Mouse (Mus musculus): ENCODE data around the gene Zbtb39.
A peak's percentile ranks its signal among the peaks of the same experiment; 100 is the strongest.

Gene Zbtb39

GRCm38 (mm10) chr10:127739083-127739660, at the start of gene Zbtb39:
Gene Zbtb39, plus strand, starts transcription at chr10:127739538.
- DNase-seq (ENCODE audit: low spot score in 2 of 2): peak; percentile 81 to 85

GRCm38 (mm10) chr10:127691053-127691452, 48.3 kb upstream of the Zbtb39 start:
- DNase-seq (ENCODE audit: low spot score in 2 of 2): no peak

GRCm38 (mm10) chr10:127694636-127695035, 44.7 kb upstream of the Zbtb39 start:
- DNase-seq (ENCODE audit: low spot score in 2 of 2): no peak

GRCm38 (mm10) chr10:127695775-127696174, 43.6 kb upstream of the Zbtb39 start:
- DNase-seq (ENCODE audit: low spot score in 2 of 2): no peak

GRCm38 (mm10) chr10:127698966-127699365, 40.4 kb upstream of the Zbtb39 start:
- DNase-seq (ENCODE audit: low spot score in 2 of 2): no peak

GRCm38 (mm10) chr10:127703299-127703698, 36.0 kb upstream of the Zbtb39 start:
- DNase-seq (ENCODE audit: low spot score in 2 of 2): no peak

GRCm38 (mm10) chr10:127704293-127704692, 35.0 kb upstream of the Zbtb39 start:
- DNase-seq (ENCODE audit: low spot score in 2 of 2): no peak

- no peak for DNase-seq (ENCODE audit: low spot score in 2 of 2)
Observed at GRCm38 (mm10) chr10:127704766-127705220, 34.5 kb upstream of the Zbtb39 start, which contains the start of gene Myo1a. Gene Myo1a, plus strand, starts transcription at chr10:127705170.

- no peak for DNase-seq (ENCODE audit: low spot score in 2 of 2)
Observed at GRCm38 (mm10) chr10:127705783-127706182, 33.6 kb upstream of the Zbtb39 start.

- DNase-seq (ENCODE audit: low spot score in 2 of 2): peak in 1 of 2 experiments; percentile 45
Observed at GRCm38 (mm10) chr10:127707721-127708120, 31.6 kb upstream of the Zbtb39 start.

GRCm38 (mm10) chr10:127708850-127709370, 30.4 kb upstream of the Zbtb39 start:
- no peak for DNase-seq (ENCODE audit: low spot score in 2 of 2)

GRCm38 (mm10) chr10:127710331-127710730, 29.0 kb upstream of the Zbtb39 start:
- no peak for DNase-seq (ENCODE audit: low spot score in 2 of 2)

GRCm38 (mm10) chr10:127712736-127713135, 26.6 kb upstream of the Zbtb39 start:
- no peak for DNase-seq (ENCODE audit: low spot score in 2 of 2)

GRCm38 (mm10) chr10:127721671-127722418, 17.5 kb upstream of the Zbtb39 start:
- peak in 1 of 2 experiments; percentile 34 for DNase-seq (ENCODE audit: low spot score in 2 of 2)

GRCm38 (mm10) chr10:127724178-127724577, 15.2 kb upstream of the Zbtb39 start, which contains the start of gene Tac2:
Gene Tac2, plus strand, starts transcription at chr10:127724478.
- no peak for DNase-seq (ENCODE audit: low spot score in 2 of 2)

- DNase-seq (ENCODE audit: low spot score in 2 of 2): no peak
Observed at GRCm38 (mm10) chr10:127725136-127725535, 14.2 kb upstream of the Zbtb39 start.

GRCm38 (mm10) chr10:127728437-127728836, 10.9 kb upstream of the Zbtb39 start:
- no peak for DNase-seq (ENCODE audit: low spot score in 2 of 2)

GRCm38 (mm10) chr10:127730285-127730932, 8.9 kb upstream of the Zbtb39 start:
- no peak for DNase-seq (ENCODE audit: low spot score in 2 of 2)

GRCm38 (mm10) chr10:127730933-127731310, 8.4 kb upstream of the Zbtb39 start:
- DNase-seq (ENCODE audit: low spot score in 2 of 2): no peak

- no peak for DNase-seq (ENCODE audit: low spot score in 2 of 2)
Observed at GRCm38 (mm10) chr10:127731397-127731796, 7.9 kb upstream of the Zbtb39 start.

- no peak for DNase-seq (ENCODE audit: low spot score in 2 of 2)
Observed at GRCm38 (mm10) chr10:127734434-127734833, 4.9 kb upstream of the Zbtb39 start.

- no peak for DNase-seq (ENCODE audit: low spot score in 2 of 2)
Observed at GRCm38 (mm10) chr10:127736266-127736665, 3.1 kb upstream of the Zbtb39 start.
